9 mouse cellular contexts compared by ENCODE assay signal in genomic region chr6:67300710-67301163, GRCm38 (mm10).
A peak's percentile ranks its signal among the peaks of the same experiment; 100 is the strongest.
DNase-seq lines count a peak whose midpoint lies in the region; ATAC-seq and TF ChIP-seq lines count a peak whose summit lies in the region.
"Had no signal": no experiment of that assay in that cellular context is flagged by ENCODE, and none has a peak within 500 bp of the region (broad histone marks: within the 10 kb centered on the region; RNA-seq: fewer than 3 reads in every experiment).

No protein-coding gene starts in this region.

- H3K36me3 ChIP-seq in limb, embryonic 14.5 days (ENCODE audit: control insufficient read depth, insufficient read depth, low read length), result no peaks in the 10 kb centered on the region
- no peaks in the 10 kb centered on the region for H3K36me3 ChIP-seq in limb, embryonic 10.5 days
- H3K36me3 ChIP-seq in embryonic facial prominence, embryonic 10.5 days (replicated peaks), result no peaks in the 10 kb centered on the region
- H3K36me3 ChIP-seq in hindbrain, embryonic 14.5 days (replicated peaks; ENCODE audit: control insufficient read depth, insufficient read depth), result no peaks in the 10 kb centered on the region

- H3K4me2 ChIP-seq in limb, embryonic 14.5 days (replicated peaks; ENCODE audit: low read depth, low read length, severe bottlenecking), result no peak overlapping the region
- no peak overlapping the region for H3K4me2 ChIP-seq in hindbrain, embryonic 14.5 days (replicated peaks)

- no peaks in the 10 kb centered on the region for H3K27me3 ChIP-seq in limb, embryonic 14.5 days (ENCODE audit: control insufficient read depth, insufficient read depth, low read length)
- no peaks in the 10 kb centered on the region for H3K27me3 ChIP-seq in limb, embryonic 10.5 days (ENCODE audit: low read depth, poor library complexity, severe bottlenecking)
- H3K27me3 ChIP-seq in embryonic facial prominence, embryonic 10.5 days (replicated peaks; ENCODE audit: low read depth, poor library complexity, severe bottlenecking), result no peaks in the 10 kb centered on the region
- no peaks in the 10 kb centered on the region for H3K27me3 ChIP-seq in hindbrain, embryonic 14.5 days (ENCODE audit: control insufficient read depth, insufficient read depth, low read length)
- H3K27me3 ChIP-seq: megakaryocyte, embryonic 14.5 days had no signal

- no peak overlapping the region for H3K4me3 ChIP-seq in limb, embryonic 14.5 days (replicated peaks; ENCODE audit: low read length)
- H3K4me3 ChIP-seq in limb, embryonic 10.5 days, result no peak overlapping the region
- H3K4me3 ChIP-seq in embryonic facial prominence, embryonic 10.5 days, result no peak overlapping the region
- no peak overlapping the region for H3K4me3 ChIP-seq in hindbrain, embryonic 14.5 days (replicated peaks; ENCODE audit: low read length)

- 41% methylated on average over 6 of the region's 6 CpGs for WGBS in limb, embryonic 14.5 days
- WGBS in limb, embryonic 10.5 days, result 60% methylated on average over 6 of the region's 6 CpGs
- WGBS in embryonic facial prominence, embryonic 10.5 days, result 58% methylated on average over 6 of the region's 6 CpGs
- 52% methylated on average over 6 of the region's 6 CpGs for WGBS in hindbrain, embryonic 14.5 days

- 0 out of 2 replicates have a peak, but pooled peaks have one; percentile 16 for ATAC-seq in limb, embryonic 14.5 days (ENCODE audit: low FRiP score, low read depth)
- no peak for ATAC-seq in hindbrain, embryonic 14.5 days (ENCODE audit: low FRiP score)

- no peak overlapping the region for H3K9ac ChIP-seq in limb, embryonic 14.5 days (ENCODE audit: low read depth, low read length, severe bottlenecking)
- H3K9ac ChIP-seq in hindbrain, embryonic 14.5 days, result no peak overlapping the region

- TF ChIP-seq POLR2A in limb, embryonic 14.5 days (IDR thresholded peaks at IDR 0.05; ENCODE audit: borderline replicate concordance, extremely low read depth, insufficient read depth, insufficient read length), result no peak

- no peaks in the 10 kb centered on the region for H3K9me3 ChIP-seq in limb, embryonic 14.5 days (ENCODE audit: control insufficient read depth, low read length)
- no peaks in the 10 kb centered on the region for H3K9me3 ChIP-seq in limb, embryonic 10.5 days (replicated peaks)
- H3K9me3 ChIP-seq in embryonic facial prominence, embryonic 10.5 days, result no peaks in the 10 kb centered on the region
- no peaks in the 10 kb centered on the region for H3K9me3 ChIP-seq in hindbrain, embryonic 14.5 days (ENCODE audit: control insufficient read depth, low read length)
- H3K9me3 ChIP-seq: megakaryocyte, embryonic 14.5 days had no signal

- no peak overlapping the region for H3K27ac ChIP-seq in limb, embryonic 14.5 days (replicated peaks; ENCODE audit: low read depth, low read length)
- H3K27ac ChIP-seq in limb, embryonic 10.5 days, result no peak overlapping the region
- no peak overlapping the region for H3K27ac ChIP-seq in embryonic facial prominence, embryonic 10.5 days (replicated peaks)
- no peak overlapping the region for H3K27ac ChIP-seq in hindbrain, embryonic 14.5 days

- H3K4me1 ChIP-seq in limb, embryonic 14.5 days (ENCODE audit: control insufficient read depth, insufficient read depth, low read length), result no peaks in the 10 kb centered on the region
- no peaks in the 10 kb centered on the region for H3K4me1 ChIP-seq in limb, embryonic 10.5 days
- peaks cover 13% of the 10 kb centered on the region for H3K4me1 ChIP-seq in embryonic facial prominence, embryonic 10.5 days
- no peaks in the 10 kb centered on the region for H3K4me1 ChIP-seq in hindbrain, embryonic 14.5 days (replicated peaks; ENCODE audit: control insufficient read depth, insufficient read depth, low read length)

- peak; percentile 72 for DNase-seq in limb, embryonic 14.5 days (ENCODE audit: low spot score)
- no peak for DNase-seq in limb, embryonic 10.5 days (ENCODE audit: low spot score)
- peak; percentile 34 for DNase-seq in embryonic facial prominence, embryonic 10.5 days (ENCODE audit: low spot score)
- DNase-seq in kidney, adult 9 months, result peak; percentile 29
- DNase-seq in right cerebral cortex, postnatal 10 days (ENCODE audit: low spot score in 2 of 2), result peak; percentile 29 to 51
- no peak for DNase-seq in hindbrain, embryonic 14.5 days (ENCODE audit: low spot score)
- DNase-seq in spleen, postnatal 4 days (ENCODE audit: low spot score in 2 of 2), result no peak
- DNase-seq: gastrocnemius, postnatal 14 days had no signal

Comparison
In these comparisons a context has a peak if more than half of its experiments do, and no peak if none do; other contexts are left out.
1. DNase-seq: peak in limb, embryonic 14.5 days (single experiment), embryonic facial prominence, embryonic 10.5 days (single experiment), kidney, adult 9 months (single experiment) and right cerebral cortex, postnatal 10 days (2 of 2); none in limb, embryonic 10.5 days (single experiment), hindbrain, embryonic 14.5 days (single experiment) and spleen, postnatal 4 days (0 of 2).